Mouse (Mus musculus) hindbrain, embryonic 10.5 days (tissue): ENCODE measurements around the gene Per1. TPM values are rescaled to one million over a fixed set of nuclear protein-coding genes. Genes with fewer than 3 reads are reported as not detected.

Experiments
- DNase-seq: peaks from one replicate; pipeline ENCODE4 v3.0.0-alpha.2; 2017; ENCODE audit warnings: low spot score
- H3K27ac ChIP-seq: fragments of 300-500 bp; sonication (generic); 2 replicates; pipeline ENCODE4 v1.5.1; 2016; ENCODE audit warnings: mild to moderate bottlenecking, moderate library complexity
- H3K27me3 ChIP-seq: fragments of 300-500 bp; sonication (generic); 2 replicates; pipeline ENCODE4 v1.6.1; 2016; ENCODE audit warnings: mild to moderate bottlenecking; ENCODE audit not compliant: poor library complexity, insufficient read depth, severe bottlenecking
- H3K36me3 ChIP-seq: fragments of 300-500 bp; sonication (generic); 2 replicates; pipeline ENCODE4 v1.6.1; 2016; ENCODE audit warnings: mild to moderate bottlenecking, moderate library complexity
- H3K4me1 ChIP-seq: fragments of 300-500 bp; sonication (generic); replicated peaks from 2 replicates; pipeline ENCODE4 v1.6.1; 2016; ENCODE audit warnings: mild to moderate bottlenecking
- H3K4me3 ChIP-seq: fragments of 300-500 bp; sonication (generic); 2 replicates; pipeline ENCODE4 v1.5.1; 2016; ENCODE audit warnings: mild to moderate bottlenecking, moderate library complexity
- H3K9me3 ChIP-seq: fragments of 300-500 bp; sonication (generic); 2 replicates; pipeline ENCODE4 v1.6.1; 2016; ENCODE audit warnings: mild to moderate bottlenecking, moderate library complexity
- WGBS: fragments of 180-500 bp; shearing (Covaris S2); methylation state at CpG from one replicate; pipeline ENCODE4 v1.1.7; 2016; 5-methylcytosine and 5-hydroxymethylcytosine counted together
- polyA plus RNA-seq: library from polyadenylated mRNA; unstranded; fragments of >200 nt; fragmentation: Nextera tagmentation; extraction: Ambion mirVana; gene quantifications from 2 replicates; pipeline ENCODE4 v1.2.1, GENCODE M21; 2016

Per1 gene
- polyA plus RNA-seq, 1 experiment from 2014 or later, result 9.8 TPM

GRCm38 (mm10) chr11:69120221-69121000, 25.4 kb downstream of the Per1 start, which contains the start of gene Hes7:
Gene Hes7, plus strand, starts transcription at chr11:69120404.
- H3K27me3 ChIP-seq, result peaks cover 52% of the 10 kb centered on the region
- H3K27ac ChIP-seq, result peak within 1 kb of the TSS; percentile 67; the same call in 1 of the 2 replicates
- H3K9me3 ChIP-seq, result no peaks in the 10 kb centered on the region
- DNase-seq, result peak; percentile 67
- no peaks in the 10 kb centered on the region for H3K36me3 ChIP-seq
- WGBS, result 2% methylated on average over 27 of the region's 27 CpGs
- H3K4me1 ChIP-seq, result peaks cover 65% of the 10 kb centered on the region
- peak within 1 kb of the TSS; percentile 92 for H3K4me3 ChIP-seq

GRCm38 (mm10) chr11:69121001-69121740, 26.2 kb downstream of the Per1 start:
- WGBS, result under 1% methylated on average over 33 of the region's 33 CpGs
- Histone ChIP-seq H3K4me1 (peaks cover 73% of the 10 kb centered on the region), H3K9me3 (no peaks in the 10 kb centered on the region), H3K4me3 (peak overlapping the region; percentile 92), H3K27ac (peak overlapping the region; percentile 40; the same call in 1 of the 2 replicates), H3K27me3 (peaks cover 44% of the 10 kb centered on the region), H3K36me3 (no peaks in the 10 kb centered on the region)
- peak; percentile 55 for DNase-seq

- no peak for DNase-seq
- H3K9me3 ChIP-seq, result no peaks in the 10 kb centered on the region
- peaks cover 75% of the 10 kb centered on the region for H3K4me1 ChIP-seq
- peak overlapping the region; percentile 92 for H3K4me3 ChIP-seq
- H3K36me3 ChIP-seq, result no peaks in the 10 kb centered on the region
- peaks cover 44% of the 10 kb centered on the region for H3K27me3 ChIP-seq
- H3K27ac ChIP-seq, result peak overlapping the region; percentile 84
- WGBS, result under 1% methylated on average over 32 of the region's 32 CpGs
Measured at GRCm38 (mm10) chr11:69121741-69122335, 26.8 kb downstream of the Per1 start.

GRCm38 (mm10) chr11:69122336-69122951, 27.4 kb downstream of the Per1 start, which contains the start of gene 9130213A22Rik:
Gene 9130213A22Rik, minus strand, starts transcription at chr11:69122589.
- peaks cover 69% of the 10 kb centered on the region for H3K4me1 ChIP-seq
- H3K9me3 ChIP-seq, result no peaks in the 10 kb centered on the region
- H3K27me3 ChIP-seq, result peaks cover 46% of the 10 kb centered on the region
- no peaks in the 10 kb centered on the region for H3K36me3 ChIP-seq
- peak within 1 kb of the TSS; percentile 84 for H3K27ac ChIP-seq
- DNase-seq, result peak; percentile 92
- peak within 1 kb of the TSS; percentile 92 for H3K4me3 ChIP-seq
- under 1% methylated on average over 66 of the region's 66 CpGs for WGBS

GRCm38 (mm10) chr11:69123056-69123692, 28.2 kb downstream of the Per1 start:
- Histone ChIP-seq H3K27me3 (peaks cover 54% of the 10 kb centered on the region), H3K27ac (peak overlapping the region; percentile 84), H3K36me3 (no peaks in the 10 kb centered on the region), H3K9me3 (no peaks in the 10 kb centered on the region), H3K4me1 (peaks cover 62% of the 10 kb centered on the region), H3K4me3 (peak overlapping the region; percentile 92)
- DNase-seq, result peak; percentile 96
- WGBS, result under 1% methylated on average over 29 of the region's 29 CpGs

- Histone ChIP-seq H3K4me1 (peaks cover 57% of the 10 kb centered on the region), H3K27ac (peak overlapping the region; percentile 70), H3K27me3 (peaks cover 56% of the 10 kb centered on the region), H3K36me3 (no peaks in the 10 kb centered on the region), H3K4me3 (peak overlapping the region; percentile 92), H3K9me3 (no peaks in the 10 kb centered on the region)
- DNase-seq, result peak; percentile 95
- WGBS, result under 1% methylated on average over 31 of the region's 31 CpGs
Measured at GRCm38 (mm10) chr11:69123693-69124497, 28.9 kb downstream of the Per1 start.

GRCm38 (mm10) chr11:69124498-69124847, 29.5 kb downstream of the Per1 start:
- peaks cover 53% of the 10 kb centered on the region for H3K27me3 ChIP-seq
- no peak overlapping the region for H3K27ac ChIP-seq
- H3K9me3 ChIP-seq, result no peaks in the 10 kb centered on the region
- no peaks in the 10 kb centered on the region for H3K36me3 ChIP-seq
- peak; percentile 62 for DNase-seq
- H3K4me3 ChIP-seq, result peak overlapping the region; percentile 92
- WGBS, result 0% methylated on average over 3 of the region's 3 CpGs
- H3K4me1 ChIP-seq, result peaks cover 51% of the 10 kb centered on the region

GRCm38 (mm10) chr11:69125041-69125851, 30.2 kb downstream of the Per1 start:
- DNase-seq, result peak; percentile 82
- H3K36me3 ChIP-seq, result no peaks in the 10 kb centered on the region
- peaks cover 44% of the 10 kb centered on the region for H3K4me1 ChIP-seq
- WGBS, result under 1% methylated on average over 24 of the region's 24 CpGs
- H3K27me3 ChIP-seq, result peaks cover 53% of the 10 kb centered on the region
- peak overlapping the region; percentile 92 for H3K4me3 ChIP-seq
- no peaks in the 10 kb centered on the region for H3K9me3 ChIP-seq
- H3K27ac ChIP-seq, result peak overlapping the region; percentile 73

GRCm38 (mm10) chr11:69125852-69125918, 30.7 kb downstream of the Per1 start, which contains the start of gene Aloxe3:
Gene Aloxe3, plus strand, starts transcription at chr11:69125896.
- 2% methylated on average over 3 of the region's 3 CpGs for WGBS
- Histone ChIP-seq H3K9me3 (no peaks in the 10 kb centered on the region), H3K27ac (peak within 1 kb of the TSS; percentile 73), H3K4me1 (peaks cover 39% of the 10 kb centered on the region), H3K27me3 (peaks cover 48% of the 10 kb centered on the region), H3K4me3 (peak within 1 kb of the TSS; percentile 92), H3K36me3 (no peaks in the 10 kb centered on the region)
- DNase-seq, result no peak

GRCm38 (mm10) chr11:69125919-69126705, 31.1 kb downstream of the Per1 start:
- Histone ChIP-seq H3K36me3 (no peaks in the 10 kb centered on the region), H3K9me3 (no peaks in the 10 kb centered on the region), H3K27ac (peak overlapping the region; percentile 43), H3K4me3 (peak overlapping the region; percentile 92), H3K4me1 (peaks cover 35% of the 10 kb centered on the region), H3K27me3 (peaks cover 44% of the 10 kb centered on the region)
- DNase-seq, result peak; percentile 28
- WGBS, result 13% methylated on average over 20 of the region's 20 CpGs

GRCm38 (mm10) chr11:69126706-69127095, 31.7 kb downstream of the Per1 start:
- H3K27me3 ChIP-seq, result peaks cover 40% of the 10 kb centered on the region
- peak overlapping the region; percentile 92 for H3K4me3 ChIP-seq
- H3K27ac ChIP-seq, result no peak overlapping the region
- no peak for DNase-seq
- WGBS, result 54% methylated on average over 2 of the region's 2 CpGs
- H3K36me3 ChIP-seq, result no peaks in the 10 kb centered on the region
- H3K9me3 ChIP-seq, result no peaks in the 10 kb centered on the region
- peaks cover 29% of the 10 kb centered on the region for H3K4me1 ChIP-seq
